Mouse (Mus musculus) frontal cortex, postnatal 25 days (tissue): ENCODE results near the gene Ssb.

Source experiments
- DNase-seq, 2 experiments: peaks; one replicate each; pipeline ENCODE4 v3.0.0; 2022; ENCODE audit warnings: low spot score in 2 of 2

The Ssb gene

GRCm38 (mm10) chr2:69861485-69862091 lies at the start of gene Ssb:
Gene Ssb, plus strand, starts transcription at chr2:69861562.
- DNase-seq, result peak; percentile 80 to 88

- DNase-seq, result no peak
Measured at GRCm38 (mm10) chr2:69816575-69816974, 44.8 kb upstream of the Ssb start.

DNA sequence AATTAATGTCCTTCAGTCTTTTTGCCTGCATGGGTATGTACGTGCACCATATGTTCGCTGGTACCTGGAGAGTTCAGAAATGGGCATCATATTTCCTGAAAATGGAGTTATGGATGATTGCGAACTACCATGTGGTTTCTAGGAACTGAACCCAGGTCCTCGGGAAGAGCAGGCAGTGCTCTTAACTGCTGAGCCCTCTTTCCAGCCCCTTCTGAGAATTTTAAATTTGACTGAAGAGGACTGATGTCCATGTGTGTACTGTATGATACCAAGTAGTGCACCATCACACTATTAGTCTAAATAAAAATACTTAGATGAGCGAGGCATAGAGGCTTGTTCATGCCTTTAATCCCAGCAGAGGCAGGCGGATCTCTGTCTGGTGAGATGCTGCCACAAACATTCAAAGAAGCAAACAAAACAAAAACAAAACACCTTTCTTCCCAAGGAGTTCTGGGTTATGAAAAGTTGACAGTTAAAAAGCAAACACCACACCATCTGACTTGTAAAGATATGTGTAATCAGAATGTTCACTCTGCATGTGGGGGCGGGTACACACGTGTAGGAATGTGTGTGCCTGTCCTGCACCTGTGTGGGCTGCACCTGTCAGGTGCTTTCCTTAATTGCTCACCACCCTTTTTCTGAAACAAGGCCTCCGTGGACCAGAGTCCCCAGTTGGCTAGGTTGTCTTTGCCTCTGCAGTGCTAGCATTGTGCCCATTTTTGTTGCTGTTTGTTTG lies 42.8 kb upstream of the Ssb start:
- DNase-seq, result no peak

DNA sequence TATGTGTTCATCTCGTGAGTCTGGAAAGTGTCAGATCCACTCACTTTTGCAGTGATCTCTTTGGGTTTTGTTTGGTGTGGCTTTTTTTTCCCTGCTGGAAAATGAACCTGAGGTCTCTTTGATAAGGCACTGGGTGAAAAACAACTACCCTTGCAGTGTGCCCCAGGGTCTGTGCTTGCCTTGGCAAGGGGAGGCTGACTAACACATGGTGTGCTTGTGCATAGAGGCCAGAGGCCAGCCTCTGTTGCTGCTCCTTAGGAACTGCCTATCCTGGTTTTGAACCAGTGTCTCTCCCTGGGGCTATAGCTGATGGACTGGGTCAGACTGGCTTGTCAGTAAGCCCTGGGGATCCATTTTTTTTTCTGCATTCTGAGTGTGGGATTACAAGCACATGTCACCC lies 41.2 kb upstream of the Ssb start:
- DNase-seq, result no peak

DNA sequence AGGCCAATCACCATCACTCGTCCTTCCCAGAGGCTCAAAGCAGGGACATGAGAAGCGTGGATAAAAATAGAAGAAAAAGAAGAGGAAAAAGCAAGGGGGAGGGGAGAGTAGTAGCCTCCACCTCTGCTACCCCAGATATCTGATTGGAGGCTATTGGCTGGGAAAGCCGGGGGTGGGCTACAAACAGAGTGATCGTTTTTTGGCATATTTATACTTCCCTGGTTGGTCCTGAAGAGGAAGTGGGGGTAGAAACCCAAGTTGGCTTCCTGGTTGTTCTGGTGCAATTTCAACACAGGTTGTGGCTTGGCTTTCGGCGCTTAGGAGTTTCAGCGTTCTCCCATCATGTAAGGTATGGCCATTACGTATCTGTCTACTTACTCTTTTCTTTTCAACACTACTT lies 39.7 kb upstream of the Ssb start, which contains the start of gene Klhl23:
Gene Klhl23, plus strand, starts transcription at position 234 of the 400 bp plus-strand sequence.
- no peak for DNase-seq

DNA sequence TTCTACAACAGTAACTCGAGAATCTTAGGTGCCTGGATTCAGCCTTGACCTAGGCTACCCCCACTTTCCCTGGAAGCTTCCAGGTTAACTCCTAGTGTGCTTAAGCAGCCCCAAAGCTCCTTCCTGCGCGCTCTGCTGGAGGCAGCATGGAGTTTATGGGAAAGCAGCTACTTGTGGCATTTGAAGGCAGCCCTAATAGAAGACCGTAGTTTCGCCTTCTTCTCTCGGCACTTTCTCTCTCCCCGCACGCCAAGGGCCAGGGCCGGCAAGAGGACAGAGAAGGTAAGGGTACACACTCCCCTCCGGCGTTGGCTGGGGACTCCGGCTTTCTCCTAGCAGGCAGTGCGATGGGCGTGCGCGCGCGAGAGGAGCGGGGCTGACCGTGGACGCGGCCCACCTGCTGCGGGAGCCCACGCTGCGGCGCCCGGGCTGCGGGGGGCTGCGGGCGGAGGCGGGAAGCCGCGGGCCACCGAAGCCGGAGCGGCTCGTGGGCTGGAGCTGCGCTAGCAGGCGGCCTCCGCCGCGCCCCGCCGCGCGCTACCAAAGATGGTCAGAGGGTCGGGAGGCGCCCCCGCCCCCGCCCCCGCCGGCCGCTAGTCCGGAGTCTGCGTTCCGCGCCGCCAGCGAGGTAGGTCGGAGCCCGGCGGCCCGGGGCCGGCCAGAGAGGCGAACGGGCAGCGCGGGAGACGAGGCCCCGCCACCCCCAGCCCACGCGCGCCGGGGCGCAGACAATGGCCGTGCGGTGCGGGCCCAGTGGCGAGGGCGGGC lies 38.8 kb upstream of the Ssb start:
- DNase-seq, result peak; percentile 20 to 23

- DNase-seq, result no peak
Measured at GRCm38 (mm10) chr2:69823129-69823677, 38.2 kb upstream of the Ssb start.

DNA sequence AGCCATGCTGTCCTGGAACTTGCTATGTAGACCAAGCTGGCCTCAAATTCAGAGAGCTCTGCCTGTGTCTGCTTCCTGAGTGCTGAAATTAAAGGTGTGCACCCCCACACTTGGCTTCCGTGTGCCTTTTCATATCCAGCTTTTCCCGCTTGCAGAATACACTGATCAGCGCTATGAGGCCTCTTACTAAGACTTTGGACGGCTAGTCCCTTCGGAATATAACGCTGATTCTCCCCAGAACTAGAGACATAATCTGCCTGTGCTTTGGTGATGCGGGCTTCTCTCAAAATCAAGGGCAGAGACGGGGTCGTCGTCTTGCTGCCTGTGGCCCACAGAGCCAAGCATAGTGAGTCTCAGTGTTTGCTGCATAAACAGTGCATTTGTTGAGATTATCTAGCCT lies 35.5 kb upstream of the Ssb start:
- DNase-seq, result no peak

DNA sequence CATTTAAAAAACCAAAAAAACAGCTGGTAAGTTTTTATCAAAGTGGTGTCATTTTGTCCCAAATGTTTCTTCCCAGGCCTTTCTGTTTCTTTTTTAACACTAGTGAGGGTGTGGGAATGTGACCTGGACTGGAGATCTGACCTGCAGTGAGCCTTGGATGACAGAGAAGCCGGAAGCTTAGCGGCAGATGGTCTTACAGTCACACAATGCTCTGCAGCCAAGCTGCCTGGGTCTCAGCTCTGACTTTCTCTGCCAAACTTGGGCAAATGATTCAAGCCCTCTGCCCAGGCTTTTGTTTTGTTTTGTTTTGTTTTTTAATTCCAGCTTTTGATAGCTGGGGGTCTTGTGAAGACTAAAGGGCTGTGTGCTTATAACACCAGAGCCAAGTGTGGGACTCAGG lies 35.0 kb upstream of the Ssb start:
- no peak for DNase-seq

- DNase-seq, result no peak
Measured at GRCm38 (mm10) chr2:69828031-69828430, 33.3 kb upstream of the Ssb start.

GRCm38 (mm10) chr2:69829680-69830079 lies 31.7 kb upstream of the Ssb start:
- DNase-seq, result no peak

DNA sequence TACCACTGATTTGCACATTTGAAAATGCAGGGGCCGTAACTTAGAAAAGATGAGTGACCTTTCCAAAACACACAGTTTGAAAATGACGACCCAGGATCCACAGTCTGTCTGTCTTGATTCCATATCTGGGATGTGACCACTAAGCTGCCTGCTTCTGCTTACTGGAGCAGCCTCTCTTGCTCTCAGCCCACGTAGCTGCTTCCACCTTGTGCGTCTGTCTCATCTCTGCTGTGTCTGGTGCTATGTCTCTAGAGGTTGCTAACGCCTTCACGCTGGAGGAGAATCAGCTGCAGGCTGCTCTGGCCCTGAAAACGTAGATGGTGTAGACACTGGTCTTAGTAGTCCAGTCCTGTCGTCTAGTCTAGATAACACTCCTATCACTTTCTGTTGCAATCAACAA lies 31.2 kb upstream of the Ssb start:
- DNase-seq, result no peak

- no peak for DNase-seq
Measured at GRCm38 (mm10) chr2:69837244-69837967, 24.0 kb upstream of the Ssb start.

DNA sequence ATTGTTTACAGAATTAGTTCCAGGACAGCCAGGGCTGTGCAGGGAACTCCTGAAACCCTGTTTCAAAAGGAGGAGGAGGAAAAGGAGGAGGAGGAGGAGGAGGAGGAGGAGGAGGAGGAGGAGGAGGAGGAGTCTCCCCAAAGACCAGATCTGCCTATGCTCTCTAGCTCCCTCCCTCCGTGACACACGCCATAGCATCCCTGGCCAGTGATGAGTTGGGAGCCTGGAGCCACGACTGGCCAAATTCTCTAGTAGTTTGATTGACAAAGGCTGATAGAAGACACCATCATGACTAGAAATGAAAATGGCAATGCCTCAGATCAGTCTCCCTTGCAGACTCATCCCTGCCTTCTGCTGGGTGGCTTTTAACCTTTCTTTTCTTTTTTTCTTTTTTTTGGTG lies 23.4 kb upstream of the Ssb start:
- no peak for DNase-seq

- DNase-seq, result no peak
Measured at GRCm38 (mm10) chr2:69838707-69839106, 22.7 kb upstream of the Ssb start.

DNA sequence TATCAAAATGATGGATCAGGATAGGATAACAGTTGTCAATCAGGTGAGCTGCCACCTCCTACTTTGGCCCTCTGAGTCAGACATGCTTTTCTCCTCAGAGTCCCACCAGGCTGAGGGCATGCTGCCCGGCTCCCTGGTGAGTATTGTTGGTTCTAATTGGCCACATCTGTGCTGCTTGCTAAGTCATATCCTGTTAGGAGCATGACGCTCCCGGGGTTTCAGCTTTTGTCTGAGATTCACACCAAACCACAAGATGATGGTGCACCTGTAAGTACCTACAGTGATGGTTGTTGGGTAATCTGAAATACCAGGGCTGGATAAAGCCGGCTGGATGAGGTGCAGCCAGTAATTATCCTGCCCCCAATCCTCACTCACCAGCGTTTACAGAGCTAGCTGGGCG lies 21.1 kb upstream of the Ssb start:
- no peak for DNase-seq

DNA sequence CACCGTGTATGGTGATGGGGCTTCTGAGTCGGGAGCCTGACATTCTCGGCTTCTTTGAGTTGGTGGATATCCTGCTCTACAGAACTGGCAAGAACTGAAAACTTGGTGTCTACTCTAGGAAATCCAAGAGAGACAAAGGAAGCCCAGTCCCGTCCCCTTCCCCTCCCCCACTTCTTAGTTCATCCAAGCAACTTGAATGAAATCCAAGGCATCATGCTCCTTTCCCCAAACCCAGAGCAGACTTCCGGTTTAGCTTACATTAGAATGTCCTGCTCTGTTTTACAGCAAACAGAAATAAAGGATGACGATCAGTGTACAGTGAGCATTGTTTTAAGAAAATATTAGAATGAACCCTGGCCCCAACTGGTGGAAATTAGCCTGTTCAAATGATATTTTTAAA lies 12.1 kb upstream of the Ssb start:
- no peak for DNase-seq

- no peak for DNase-seq
Measured at GRCm38 (mm10) chr2:69851427-69852058, 9.8 kb upstream of the Ssb start.

- DNase-seq, result no peak
Measured at GRCm38 (mm10) chr2:69856392-69856791, 5.0 kb upstream of the Ssb start.

- DNase-seq, result no peak
Measured at GRCm38 (mm10) chr2:69857882-69858281, 3.5 kb upstream of the Ssb start.

GRCm38 (mm10) chr2:69860972-69861452 lies 350 bp upstream of the Ssb start:
- no peak for DNase-seq
